Mouse (Mus musculus): Measurements from ENCODE around the gene Fam83g. TPM values are rescaled to one million over a fixed set of nuclear protein-coding genes. Genes with fewer than 3 reads are reported as not detected.

The Fam83g gene
- polyA plus RNA-seq, 2 experiments = 3.9 to 4.4 TPM

DNA sequence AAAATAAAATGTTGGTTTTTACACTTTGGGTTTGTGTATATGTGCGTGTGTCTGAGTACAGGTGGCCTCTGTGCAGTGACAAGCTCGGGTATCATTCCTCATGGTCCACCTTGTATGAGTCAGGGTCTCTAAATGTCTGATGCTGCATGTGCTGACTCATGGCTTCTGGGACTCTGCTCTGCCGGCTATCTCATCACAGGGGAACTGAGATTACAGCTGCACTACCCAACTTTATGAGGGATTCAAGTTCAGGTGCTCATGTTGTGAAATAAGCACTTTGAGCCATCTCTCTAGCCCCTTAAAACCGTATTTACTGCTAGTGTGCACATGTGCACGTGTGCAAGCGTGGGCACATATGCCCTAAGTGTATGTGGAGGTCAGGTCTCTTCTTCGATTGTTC, 48.8 kb downstream of the Fam83g start:
- ATAC-seq (ENCODE audit: insufficient read depth) = no peak
- H3K36me3 ChIP-seq (replicated peaks; ENCODE audit: control insufficient read depth, insufficient read depth, low read depth) = no peaks in the 10 kb centered on the region
- H3K9ac ChIP-seq (replicated peaks) = no peak overlapping the region
- no peak overlapping the region for H3K27ac ChIP-seq
- H3K27me3 ChIP-seq (ENCODE audit: control insufficient read depth, insufficient read depth, low read length) = no peaks in the 10 kb centered on the region
- H3K4me1 ChIP-seq (replicated peaks; ENCODE audit: control insufficient read depth in 2 of 2, insufficient read depth in 2 of 2, low read length in 1 of 2) = 0 out of 4 replicates have a peak, but pooled peaks cover 0 to under 1% of the 10 kb centered on the region in 2 experiments
- no peaks in the 10 kb centered on the region for H3K9me3 ChIP-seq (ENCODE audit: control insufficient read depth, low read length)
- H3K4me3 ChIP-seq (ENCODE audit: insufficient read depth in 1 of 2, low read depth in 2 of 2, low read length in 2 of 2) = no peak overlapping the region
- no peak for DNase-seq (ENCODE audit: low read depth in 3 of 3, low spot score in 3 of 3)
- H3K4me2 ChIP-seq (ENCODE audit: low read depth) = no peak overlapping the region
- TF ChIP-seq EP300 (IDR thresholded peaks at IDR 0.05; ENCODE audit: low read depth) (no peak), CTCF (IDR thresholded peaks at IDR 0.05; ENCODE audit: low read depth) (no peak)
- whole genome bisulfite sequencing (ENCODE audit: insufficient replicate concordance) = 68% methylated on average over 7 of the region's 7 CpGs

GRCm38 (mm10) chr11:61737290-61737689, 53.4 kb downstream of the Fam83g start:
- H3K27me3 ChIP-seq (ENCODE audit: control insufficient read depth, insufficient read depth, low read length) = no peaks in the 10 kb centered on the region
- H3K9ac ChIP-seq (replicated peaks) = no peak overlapping the region
- H3K36me3 ChIP-seq (replicated peaks; ENCODE audit: control insufficient read depth, insufficient read depth, low read depth) = no peaks in the 10 kb centered on the region
- no peak overlapping the region for H3K4me3 ChIP-seq (ENCODE audit: insufficient read depth in 1 of 2, low read depth in 2 of 2, low read length in 2 of 2)
- no peaks in the 10 kb centered on the region for H3K4me1 ChIP-seq (replicated peaks; ENCODE audit: control insufficient read depth in 2 of 2, insufficient read depth in 2 of 2, low read length in 1 of 2)
- DNase-seq (ENCODE audit: low read depth in 3 of 3, low spot score in 3 of 3) = no peak
- no peaks in the 10 kb centered on the region for H3K9me3 ChIP-seq (ENCODE audit: control insufficient read depth, low read length)
- ATAC-seq (ENCODE audit: insufficient read depth) = no peak
- WGBS (ENCODE audit: insufficient replicate concordance) = 60% methylated on average over 1 of the region's 1 CpGs
- H3K4me2 ChIP-seq (ENCODE audit: low read depth) = no peak overlapping the region
- no peak for TF ChIP-seq EP300 (IDR thresholded peaks at IDR 0.05; ENCODE audit: low read depth)
- no peak for TF ChIP-seq CTCF (IDR thresholded peaks at IDR 0.05; ENCODE audit: low read depth)
- no peak overlapping the region for H3K27ac ChIP-seq

DNA sequence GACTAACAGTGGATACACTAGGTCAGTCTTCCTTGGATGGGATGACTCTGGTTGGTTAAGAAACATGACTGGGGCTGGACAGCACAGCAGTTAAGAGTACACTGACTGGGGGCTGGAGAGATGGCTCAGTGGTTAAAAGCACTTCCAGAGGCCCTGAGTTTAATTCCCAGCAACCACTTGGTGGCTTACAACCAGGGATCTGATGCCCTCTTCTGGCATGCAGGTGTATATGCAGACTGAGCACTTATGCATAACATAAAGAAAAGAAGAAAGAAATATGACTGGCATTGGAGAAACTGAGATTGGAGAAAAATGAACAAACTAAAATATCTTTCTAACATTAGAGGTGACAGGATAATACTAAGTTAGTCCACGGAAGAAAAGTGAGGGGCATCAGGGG, 56.6 kb downstream of the Fam83g start:
- no peak overlapping the region for H3K9ac ChIP-seq (replicated peaks)
- no peaks in the 10 kb centered on the region for H3K9me3 ChIP-seq (ENCODE audit: control insufficient read depth, low read length)
- WGBS (ENCODE audit: insufficient replicate concordance) = 66% methylated on average over 1 of the region's 1 CpGs
- H3K36me3 ChIP-seq (replicated peaks; ENCODE audit: control insufficient read depth, insufficient read depth, low read depth) = no peaks in the 10 kb centered on the region; the same call in 1 of the 2 replicates
- peak; percentile 28; the same call in 1 of the 2 replicates for TF ChIP-seq CTCF (IDR thresholded peaks at IDR 0.05; ENCODE audit: low read depth)
- TF ChIP-seq EP300 (IDR thresholded peaks at IDR 0.05; ENCODE audit: low read depth) = no peak
- no peak overlapping the region for H3K4me3 ChIP-seq (ENCODE audit: insufficient read depth in 1 of 2, low read depth in 2 of 2, low read length in 2 of 2)
- DNase-seq (ENCODE audit: low read depth in 3 of 3, low spot score in 3 of 3) = no peak
- H3K27ac ChIP-seq = no peak overlapping the region
- ATAC-seq (ENCODE audit: insufficient read depth) = no peak
- H3K4me1 ChIP-seq (replicated peaks; ENCODE audit: control insufficient read depth in 2 of 2, insufficient read depth in 2 of 2, low read length in 1 of 2) = no peaks in the 10 kb centered on the region
- no peaks in the 10 kb centered on the region for H3K27me3 ChIP-seq (ENCODE audit: control insufficient read depth, insufficient read depth, low read length)
- no peak overlapping the region for H3K4me2 ChIP-seq (ENCODE audit: low read depth)

GRCm38 (mm10) chr11:61743768-61744167, 59.9 kb downstream of the Fam83g start:
- TF ChIP-seq EP300 (IDR thresholded peaks at IDR 0.05; ENCODE audit: low read depth) = no peak
- TF ChIP-seq CTCF (IDR thresholded peaks at IDR 0.05; ENCODE audit: low read depth) = no peak
- no peak overlapping the region for H3K9ac ChIP-seq (replicated peaks)
- DNase-seq (ENCODE audit: low read depth in 3 of 3, low spot score in 3 of 3) (no peak), ATAC-seq (ENCODE audit: insufficient read depth) (no peak)
- no peaks in the 10 kb centered on the region for H3K9me3 ChIP-seq (ENCODE audit: control insufficient read depth, low read length)
- H3K4me2 ChIP-seq (ENCODE audit: low read depth) = no peak overlapping the region
- no peaks in the 10 kb centered on the region for H3K27me3 ChIP-seq (ENCODE audit: control insufficient read depth, insufficient read depth, low read length)
- H3K4me3 ChIP-seq (ENCODE audit: insufficient read depth in 1 of 2, low read depth in 2 of 2, low read length in 2 of 2) = no peak overlapping the region
- H3K36me3 ChIP-seq (replicated peaks; ENCODE audit: control insufficient read depth, insufficient read depth, low read depth) = no peaks in the 10 kb centered on the region; the same call in 1 of the 2 replicates
- 70% methylated on average over 3 of the region's 3 CpGs for WGBS (ENCODE audit: insufficient replicate concordance)
- H3K27ac ChIP-seq = no peak overlapping the region
- H3K4me1 ChIP-seq (replicated peaks; ENCODE audit: control insufficient read depth in 2 of 2, insufficient read depth in 2 of 2, low read length in 1 of 2) = no peaks in the 10 kb centered on the region

GRCm38 (mm10) chr11:61744460-61744859, 60.6 kb downstream of the Fam83g start:
- no peak for DNase-seq (ENCODE audit: low read depth in 3 of 3, low spot score in 3 of 3)
- Histone ChIP-seq H3K4me1 (replicated peaks; ENCODE audit: control insufficient read depth in 2 of 2, insufficient read depth in 2 of 2, low read length in 1 of 2) (no peaks in the 10 kb centered on the region), H3K4me3 (ENCODE audit: insufficient read depth in 1 of 2, low read depth in 2 of 2, low read length in 2 of 2) (no peak overlapping the region), H3K4me2 (ENCODE audit: low read depth) (no peak overlapping the region), H3K9me3 (ENCODE audit: control insufficient read depth, low read length) (no peaks in the 10 kb centered on the region), H3K27me3 (ENCODE audit: control insufficient read depth, insufficient read depth, low read length) (no peaks in the 10 kb centered on the region), H3K9ac (replicated peaks) (no peak overlapping the region), H3K27ac (no peak overlapping the region), H3K36me3 (replicated peaks; ENCODE audit: control insufficient read depth, insufficient read depth, low read depth) (no peaks in the 10 kb centered on the region; the same call in 1 of the 2 replicates)
- no peak for ATAC-seq (ENCODE audit: insufficient read depth)
- peak; percentile 33 for TF ChIP-seq CTCF (IDR thresholded peaks at IDR 0.05; ENCODE audit: low read depth)
- TF ChIP-seq EP300 (IDR thresholded peaks at IDR 0.05; ENCODE audit: low read depth) = no peak
- whole genome bisulfite sequencing (ENCODE audit: insufficient replicate concordance) = 47% methylated on average over 3 of the region's 3 CpGs
